Mouse (Mus musculus): ENCODE results near the gene Tpi1.

GRCm38 (mm10) chr6:124811701-124812560 lies 2.2 kb downstream of the Tpi1 start:
- TF ChIP-seq CTCF (IDR thresholded peaks at IDR 0.05; ENCODE audit: insufficient read depth, low read depth, low read length) (no peak), POLR2A (IDR thresholded peaks at IDR 0.05; ENCODE audit: insufficient read depth, low read depth, low read length) (no peak)

All from olfactory bulb, adult 2 months (tissue).